Comparison of ENCODE assay signal across 13 mouse cellular contexts in genomic region chr14:115819021-115819420, GRCm38 (mm10).
DNase-seq lines count a peak whose midpoint lies in the region; ATAC-seq and TF ChIP-seq lines count a peak whose summit lies in the region.
"Had no signal": no experiment of that assay in that cellular context is flagged by ENCODE, and none has a peak within 500 bp of the region (broad histone marks: within the 10 kb centered on the region; RNA-seq: fewer than 3 reads in every experiment).

No protein-coding gene starts in this region.

- H3K9me3 ChIP-seq in forebrain, embryonic 14.5 days (replicated peaks; ENCODE audit: control insufficient read depth, low read length), result no peaks in the 10 kb centered on the region
- H3K9me3 ChIP-seq in forebrain, embryonic 10.5 days, result no peaks in the 10 kb centered on the region
- no peaks in the 10 kb centered on the region for H3K9me3 ChIP-seq in lung, embryonic 14.5 days (ENCODE audit: low read depth, low read length)
- H3K9me3 ChIP-seq: heart, embryonic 13.5 days; limb, embryonic 12.5 days; neural tube, embryonic 13.5 days; stomach, embryonic 15.5 days had no signal

- H3K4me2 ChIP-seq in forebrain, embryonic 14.5 days (ENCODE audit: low read length), result no peak overlapping the region
- no peak overlapping the region for H3K4me2 ChIP-seq in lung, embryonic 14.5 days
- H3K4me2 ChIP-seq: heart, embryonic 13.5 days; limb, embryonic 12.5 days; neural tube, embryonic 13.5 days; stomach, embryonic 15.5 days had no signal

- peaks cover 2% of the 10 kb centered on the region; the same call in 1 of the 2 replicates for H3K4me1 ChIP-seq in forebrain, embryonic 14.5 days (ENCODE audit: control insufficient read depth, insufficient read depth, low read length)
- H3K4me1 ChIP-seq in forebrain, embryonic 10.5 days, result no peaks in the 10 kb centered on the region
- no peaks in the 10 kb centered on the region for H3K4me1 ChIP-seq in lung, embryonic 14.5 days (ENCODE audit: insufficient read depth)
- H3K4me1 ChIP-seq: heart, embryonic 13.5 days; limb, embryonic 12.5 days; stomach, embryonic 15.5 days had no signal

- peak; percentile 4; the same call in 1 of the 2 replicates for ATAC-seq in forebrain, embryonic 14.5 days
- ATAC-seq in lung, embryonic 14.5 days (ENCODE audit: insufficient read depth), result no peak
- no peak for ATAC-seq in CD4-positive, CD25-positive, alpha-beta regulatory T cell, adult 4 months

- peak; percentile 60 for DNase-seq in forebrain, embryonic 14.5 days (ENCODE audit: low spot score)
- DNase-seq in forebrain, embryonic 10.5 days (ENCODE audit: extremely low spot score, low spot score), result no peak
- peak; percentile 85 for DNase-seq in lung, embryonic 14.5 days
- no peak for DNase-seq in lung, postnatal 36 days
- peak; percentile 74 for DNase-seq in embryo, embryonic 10.5 days (ENCODE audit: low spot score)
- peak; percentile 34 for DNase-seq in mesoderm, embryonic 11.5 days (ENCODE audit: low read depth, low spot score)
- DNase-seq in thymus, postnatal 25 days, result no peak
- DNase-seq: cerebellum, adult 9-10 months had no signal

- H3K27me3 ChIP-seq in forebrain, embryonic 14.5 days (replicated peaks; ENCODE audit: control insufficient read depth, insufficient read depth, low read length), result no peaks in the 10 kb centered on the region
- no peaks in the 10 kb centered on the region for H3K27me3 ChIP-seq in forebrain, embryonic 10.5 days (ENCODE audit: poor library complexity, severe bottlenecking)
- H3K27me3 ChIP-seq in lung, embryonic 14.5 days (ENCODE audit: insufficient read depth, low read length), result no peaks in the 10 kb centered on the region
- H3K27me3 ChIP-seq: heart, embryonic 13.5 days; limb, embryonic 12.5 days; neural tube, embryonic 13.5 days; stomach, embryonic 15.5 days had no signal

- TF ChIP-seq CTCF in lung, embryonic 14.5 days (IDR thresholded peaks at IDR 0.05; ENCODE audit: low read depth), result peak; percentile 64

- WGBS in forebrain, embryonic 14.5 days, result 31% methylated on average over 1 of the region's 1 CpGs
- 33% methylated on average over 1 of the region's 1 CpGs for WGBS in forebrain, embryonic 10.5 days
- 0% methylated on average over 1 of the region's 1 CpGs for WGBS in lung, embryonic 14.5 days

- H3K9ac ChIP-seq in forebrain, embryonic 14.5 days (ENCODE audit: low read length), result no peak overlapping the region
- H3K9ac ChIP-seq in lung, embryonic 14.5 days, result no peak overlapping the region
- H3K9ac ChIP-seq: heart, embryonic 13.5 days; limb, embryonic 12.5 days; neural tube, embryonic 13.5 days; stomach, embryonic 15.5 days had no signal

- H3K27ac ChIP-seq in forebrain, embryonic 14.5 days (ENCODE audit: low read depth, low read length), result no peak overlapping the region
- H3K27ac ChIP-seq in forebrain, embryonic 10.5 days, result no peak overlapping the region
- H3K27ac ChIP-seq in lung, embryonic 14.5 days (ENCODE audit: low read depth), result no peak overlapping the region
- H3K27ac ChIP-seq: heart, embryonic 13.5 days; limb, embryonic 12.5 days; neural tube, embryonic 13.5 days; stomach, embryonic 15.5 days had no signal

- no peaks in the 10 kb centered on the region for H3K36me3 ChIP-seq in forebrain, embryonic 14.5 days (ENCODE audit: control insufficient read depth, insufficient read depth, low read length)
- no peaks in the 10 kb centered on the region for H3K36me3 ChIP-seq in forebrain, embryonic 10.5 days (replicated peaks)
- no peaks in the 10 kb centered on the region for H3K36me3 ChIP-seq in lung, embryonic 14.5 days (ENCODE audit: insufficient read depth)
- H3K36me3 ChIP-seq: heart, embryonic 13.5 days; limb, embryonic 12.5 days; neural tube, embryonic 13.5 days; stomach, embryonic 15.5 days had no signal

- H3K4me3 ChIP-seq in forebrain, embryonic 14.5 days (ENCODE audit: low read depth, low read length), result no peak overlapping the region
- no peak overlapping the region for H3K4me3 ChIP-seq in forebrain, embryonic 10.5 days
- H3K4me3 ChIP-seq in lung, embryonic 14.5 days (ENCODE audit: low read depth, low read length), result no peak overlapping the region
- H3K4me3 ChIP-seq: heart, embryonic 13.5 days; limb, embryonic 12.5 days; neural tube, embryonic 13.5 days; stomach, embryonic 15.5 days had no signal

Comparison
In these comparisons a context has a peak if more than half of its experiments do, and no peak if none do; other contexts are left out.
1. DNase-seq: peak in forebrain, embryonic 14.5 days (single experiment), lung, embryonic 14.5 days (single experiment), embryo, embryonic 10.5 days (single experiment) and mesoderm, embryonic 11.5 days (single experiment); none in forebrain, embryonic 10.5 days (single experiment), lung, postnatal 36 days (single experiment) and thymus, postnatal 25 days (single experiment).